Mouse (Mus musculus) neural tube, embryonic 15.5 days (tissue): ENCODE measurements around the gene Eif4e2. TPM values are rescaled to one million over a fixed set of nuclear protein-coding genes. Genes with fewer than 3 reads are reported as not detected.

Experiments
- ATAC-seq: fragments of 200-750 bp; cut with Nextera tagmentation; 2 replicates; pipeline ENCODE4 v1.8.0; 2017; ENCODE audit warnings: mild to moderate bottlenecking, moderate TSS enrichment, moderate library complexity; ENCODE audit not compliant: low FRiP score
- H3K27ac ChIP-seq: fragments of 300-500 bp; sonication (generic); replicated peaks from 2 replicates; pipeline ENCODE4 v1.5.1; 2015; ENCODE audit warnings: mild to moderate bottlenecking, inconsistent platforms
- H3K27me3 ChIP-seq: fragments of 300-500 bp; sonication (generic); replicated peaks from 2 replicates; pipeline ENCODE4 v1.6.1; 2015; ENCODE audit warnings: inconsistent platforms
- H3K36me3 ChIP-seq: fragments of 300-500 bp; sonication (generic); 2 replicates; pipeline ENCODE4 v1.6.1; 2015; ENCODE audit warnings: inconsistent platforms
- H3K4me1 ChIP-seq: fragments of 300-500 bp; sonication (generic); 2 replicates; pipeline ENCODE4 v1.6.1; 2015; ENCODE audit warnings: inconsistent platforms
- H3K4me2 ChIP-seq: fragments of 300-500 bp; sonication (generic); 2 replicates; pipeline ENCODE4 v1.6.1; 2015; ENCODE audit warnings: inconsistent platforms, mild to moderate bottlenecking, moderate library complexity
- H3K4me3 ChIP-seq: fragments of 300-500 bp; sonication (generic); replicated peaks from 2 replicates; pipeline ENCODE4 v1.5.1; 2015; ENCODE audit warnings: mild to moderate bottlenecking, inconsistent platforms
- H3K9ac ChIP-seq: fragments of 300-500 bp; sonication (generic); replicated peaks from 2 replicates; pipeline ENCODE4 v1.6.1; 2015; ENCODE audit warnings: mild to moderate bottlenecking, inconsistent platforms
- H3K9me3 ChIP-seq: fragments of 300-500 bp; sonication (generic); replicated peaks from 2 replicates; pipeline ENCODE4 v1.6.1; 2016; ENCODE audit warnings: inconsistent platforms
- WGBS: fragments of 180-500 bp; shearing (Covaris S2); methylation state at CpG from one replicate; pipeline ENCODE4 v1.1.7; 2015; ENCODE audit warnings: mixed read lengths; 5-methylcytosine and 5-hydroxymethylcytosine counted together
- polyA plus RNA-seq: library from polyadenylated mRNA; unstranded; fragments of >200 nt; fragmentation: Nextera tagmentation; extraction: Ambion mirVana; gene quantifications from 2 replicates; pipeline ENCODE4 v1.2.1, GENCODE M21; 2015

Gene Eif4e2
- 93.4 and 101 TPM in 2 replicates for polyA plus RNA-seq

DNA sequence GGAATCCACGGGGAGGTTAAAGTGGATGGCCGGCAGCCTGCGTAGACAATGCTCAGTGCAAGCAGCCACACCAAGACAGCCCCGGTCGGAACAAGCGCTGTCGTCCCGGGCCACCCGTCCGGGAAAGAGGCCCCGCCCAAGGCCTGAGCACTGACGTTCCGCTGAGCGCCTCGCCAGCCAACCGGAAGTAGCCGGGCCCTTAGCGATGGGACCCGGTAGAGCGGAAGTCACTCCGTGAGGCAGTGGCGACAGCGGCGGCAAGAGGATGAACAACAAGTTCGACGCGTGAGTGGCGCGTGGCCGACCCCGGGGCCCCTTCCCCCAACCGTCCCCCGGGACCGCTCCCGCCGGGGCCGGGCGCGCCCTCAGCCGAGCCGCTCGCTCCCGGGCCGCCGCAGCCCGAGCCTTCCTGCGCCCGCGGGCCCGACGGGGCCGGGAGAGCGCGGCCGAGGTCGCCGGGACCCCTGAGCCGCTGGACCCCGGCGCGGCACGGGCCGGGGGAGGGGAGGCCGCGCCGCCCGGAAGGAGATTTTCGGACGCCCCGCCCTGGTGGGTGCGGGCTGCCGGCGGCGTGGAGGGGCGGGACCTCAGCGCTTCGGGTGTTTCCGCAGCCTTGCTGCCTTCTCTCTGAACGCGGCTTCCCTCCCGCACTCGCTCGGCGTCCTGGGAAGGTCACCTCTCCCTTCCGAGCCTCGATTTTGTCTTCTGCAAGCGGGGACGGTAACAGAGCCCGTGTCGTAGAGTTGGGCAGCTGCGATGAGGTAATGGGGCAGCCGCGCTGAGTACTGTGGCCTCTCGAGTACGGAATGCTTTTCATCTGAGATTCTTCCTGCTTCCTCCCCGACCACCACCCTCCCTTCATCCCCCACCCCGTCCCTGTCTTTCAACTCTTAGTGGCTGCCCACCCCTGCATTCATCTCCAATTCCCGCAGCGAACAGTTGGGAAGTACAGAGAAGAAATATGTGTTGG, at the start of gene Eif4e2:
Eif4e2 (plus strand) TSS at position 180 of the 970 bp plus-strand sequence.
- H3K4me2 ChIP-seq = peak within 1 kb of the TSS; percentile 75
- peaks cover 45% of the 10 kb centered on the region for H3K4me1 ChIP-seq
- peak within 1 kb of the TSS; percentile 98 for H3K27ac ChIP-seq
- no peaks in the 10 kb centered on the region for H3K9me3 ChIP-seq
- peak; percentile 97 for ATAC-seq
- no peaks in the 10 kb centered on the region for H3K27me3 ChIP-seq
- peak within 1 kb of the TSS; percentile 97 for H3K9ac ChIP-seq
- peak within 1 kb of the TSS; percentile 92 for H3K4me3 ChIP-seq
- H3K36me3 ChIP-seq = 0 out of 2 replicates have a peak, but pooled peaks cover 2% of the 10 kb centered on the region
- WGBS = under 1% methylated on average over 85 of the region's 99 CpGs

DNA sequence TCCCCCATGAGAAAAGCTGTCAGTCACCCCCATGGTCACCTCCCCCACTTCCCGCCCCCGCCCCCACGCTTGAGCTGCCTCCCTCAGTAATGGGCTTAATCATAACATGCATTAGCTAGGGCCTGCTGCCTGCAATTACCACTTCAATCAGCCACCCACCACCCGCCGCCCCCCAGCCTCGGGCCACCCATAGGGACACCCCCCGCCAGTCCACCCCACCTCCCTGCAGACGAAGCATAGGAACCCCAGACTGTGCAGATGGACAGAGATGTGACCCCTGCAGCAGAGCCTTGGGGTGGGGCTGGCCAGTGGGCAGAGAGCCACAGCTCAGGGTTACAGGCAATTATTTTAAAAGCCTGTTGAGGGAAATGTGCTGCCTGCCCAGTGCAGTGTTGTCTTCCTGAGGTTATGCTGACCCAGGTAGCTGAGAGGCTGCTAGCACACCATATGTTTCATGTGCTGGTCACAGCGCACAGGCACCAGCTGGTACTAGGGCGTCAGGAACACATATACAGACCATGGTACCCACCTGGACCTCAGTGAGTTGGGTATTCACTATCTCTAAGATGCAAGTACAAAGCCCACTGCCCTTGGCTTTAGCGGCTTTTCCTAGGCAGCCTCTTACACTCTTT, 49.4 kb upstream of the Eif4e2 start:
- peak; percentile 52; the same call in 1 of the 2 replicates for ATAC-seq
- H3K36me3 ChIP-seq = no peaks in the 10 kb centered on the region
- no peak overlapping the region for H3K27ac ChIP-seq
- WGBS = 29% methylated on average over 11 of the region's 11 CpGs
- H3K27me3 ChIP-seq = peaks cover 22% of the 10 kb centered on the region
- H3K4me1 ChIP-seq = peaks cover 22% of the 10 kb centered on the region
- no peak overlapping the region for H3K4me2 ChIP-seq
- no peaks in the 10 kb centered on the region for H3K9me3 ChIP-seq
- no peak overlapping the region for H3K4me3 ChIP-seq
- no peak overlapping the region for H3K9ac ChIP-seq

DNA sequence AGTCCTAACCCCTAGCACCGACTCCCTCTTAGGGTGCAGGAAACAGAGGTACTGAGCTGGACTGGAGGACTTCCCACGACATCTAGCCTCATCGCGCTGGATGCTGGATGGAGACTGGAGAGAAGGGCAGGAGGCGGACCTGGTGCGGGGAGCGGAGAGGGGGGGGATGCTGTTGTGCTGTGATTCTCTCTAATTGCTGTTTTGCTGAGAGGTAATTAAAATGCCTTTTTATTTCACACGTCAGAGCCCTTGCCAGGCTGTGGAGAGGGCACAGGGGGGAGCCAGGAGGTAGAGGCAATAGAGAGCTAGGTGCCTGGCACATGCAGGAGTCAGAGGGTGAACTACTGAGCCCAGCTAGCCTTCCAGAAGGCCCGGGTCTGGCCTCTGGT, 48.9 kb upstream of the Eif4e2 start:
- ATAC-seq = no peak; the same call in 1 of the 2 replicates
- H3K36me3 ChIP-seq = no peaks in the 10 kb centered on the region
- no peaks in the 10 kb centered on the region for H3K9me3 ChIP-seq
- 29% methylated on average over 9 of the region's 9 CpGs for WGBS
- peaks cover 27% of the 10 kb centered on the region for H3K4me1 ChIP-seq
- no peak overlapping the region for H3K27ac ChIP-seq
- no peak overlapping the region for H3K9ac ChIP-seq
- no peak overlapping the region for H3K4me3 ChIP-seq
- H3K27me3 ChIP-seq = peaks cover 20% of the 10 kb centered on the region
- no peak overlapping the region for H3K4me2 ChIP-seq

DNA sequence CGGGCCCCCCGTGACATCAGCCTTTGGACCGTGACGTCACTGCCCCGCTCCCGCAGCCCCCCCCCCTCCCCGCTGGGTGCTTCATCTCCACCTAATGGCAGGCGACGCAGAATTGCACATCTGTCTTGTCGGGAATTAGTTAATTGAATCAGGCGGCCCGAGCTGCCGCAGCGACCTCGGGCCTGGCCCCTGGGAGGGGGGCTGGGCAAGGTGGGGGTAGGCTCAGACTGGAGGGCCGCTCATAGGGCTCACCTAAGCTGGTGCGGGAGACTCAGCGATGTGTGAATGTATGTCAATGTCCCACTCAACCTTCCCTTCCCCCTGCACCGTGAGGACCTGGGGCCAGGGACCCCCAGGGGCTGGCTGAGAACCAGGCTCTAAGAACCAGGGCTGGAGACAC, 43.3 kb upstream of the Eif4e2 start:
- Histone ChIP-seq H3K36me3 (no peaks in the 10 kb centered on the region), H3K27me3 (peaks cover 16% of the 10 kb centered on the region), H3K9ac (no peak overlapping the region), H3K4me1 (peaks cover 44% of the 10 kb centered on the region), H3K4me2 (peak overlapping the region; percentile 1; the same call in 1 of the 2 replicates), H3K9me3 (no peaks in the 10 kb centered on the region), H3K4me3 (no peak overlapping the region), H3K27ac (peak overlapping the region; percentile 60)
- WGBS = 7% methylated on average over 19 of the region's 19 CpGs
- peak; percentile 33 for ATAC-seq

DNA sequence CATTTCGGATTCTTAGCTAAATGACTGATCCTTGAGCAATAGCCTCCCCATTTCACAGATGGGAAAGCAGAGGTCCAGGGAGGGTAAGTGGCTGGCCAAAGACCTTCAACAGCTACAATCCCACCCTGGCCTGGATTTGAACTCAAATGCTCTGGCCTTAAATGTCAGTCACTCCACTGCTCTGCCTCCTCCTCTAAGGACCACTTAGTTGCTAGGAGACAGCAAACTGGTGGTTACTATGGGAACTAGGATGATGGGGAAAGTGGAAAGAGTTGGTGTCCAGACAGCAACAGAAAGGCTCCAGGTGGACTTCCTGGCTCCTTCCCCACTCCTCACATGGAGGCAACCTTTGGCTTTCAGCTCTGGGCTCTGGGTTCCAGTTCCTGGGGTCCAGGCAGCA, 42.4 kb upstream of the Eif4e2 start:
- WGBS = 86% methylated on average over 1 of the region's 1 CpGs
- Histone ChIP-seq H3K36me3 (no peaks in the 10 kb centered on the region), H3K4me2 (no peak overlapping the region), H3K27me3 (peaks cover 13% of the 10 kb centered on the region), H3K4me1 (peaks cover 53% of the 10 kb centered on the region), H3K27ac (no peak overlapping the region), H3K9me3 (no peaks in the 10 kb centered on the region), H3K4me3 (no peak overlapping the region), H3K9ac (no peak overlapping the region)
- no peak for ATAC-seq

DNA sequence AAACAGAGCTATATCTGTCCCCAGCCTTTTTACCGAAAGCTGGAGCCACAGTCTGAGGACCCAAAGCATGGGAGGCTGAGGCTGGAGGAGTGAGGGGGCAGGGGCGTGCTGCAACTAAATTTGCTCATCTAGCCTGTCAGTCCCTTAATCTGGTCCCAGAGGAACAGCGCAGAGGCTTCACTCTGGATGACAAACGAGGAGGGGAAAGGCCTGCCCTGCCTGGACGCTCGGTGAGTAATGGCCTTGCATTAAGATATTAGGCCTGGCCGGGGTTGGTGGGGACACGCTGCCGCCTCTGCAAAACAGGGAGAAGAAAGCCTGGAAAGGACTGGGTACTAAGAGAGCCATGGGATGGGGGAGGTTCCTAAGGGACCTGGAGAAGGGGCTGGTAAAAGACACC, 41.4 kb upstream of the Eif4e2 start:
- H3K4me3 ChIP-seq = no peak overlapping the region

DNA sequence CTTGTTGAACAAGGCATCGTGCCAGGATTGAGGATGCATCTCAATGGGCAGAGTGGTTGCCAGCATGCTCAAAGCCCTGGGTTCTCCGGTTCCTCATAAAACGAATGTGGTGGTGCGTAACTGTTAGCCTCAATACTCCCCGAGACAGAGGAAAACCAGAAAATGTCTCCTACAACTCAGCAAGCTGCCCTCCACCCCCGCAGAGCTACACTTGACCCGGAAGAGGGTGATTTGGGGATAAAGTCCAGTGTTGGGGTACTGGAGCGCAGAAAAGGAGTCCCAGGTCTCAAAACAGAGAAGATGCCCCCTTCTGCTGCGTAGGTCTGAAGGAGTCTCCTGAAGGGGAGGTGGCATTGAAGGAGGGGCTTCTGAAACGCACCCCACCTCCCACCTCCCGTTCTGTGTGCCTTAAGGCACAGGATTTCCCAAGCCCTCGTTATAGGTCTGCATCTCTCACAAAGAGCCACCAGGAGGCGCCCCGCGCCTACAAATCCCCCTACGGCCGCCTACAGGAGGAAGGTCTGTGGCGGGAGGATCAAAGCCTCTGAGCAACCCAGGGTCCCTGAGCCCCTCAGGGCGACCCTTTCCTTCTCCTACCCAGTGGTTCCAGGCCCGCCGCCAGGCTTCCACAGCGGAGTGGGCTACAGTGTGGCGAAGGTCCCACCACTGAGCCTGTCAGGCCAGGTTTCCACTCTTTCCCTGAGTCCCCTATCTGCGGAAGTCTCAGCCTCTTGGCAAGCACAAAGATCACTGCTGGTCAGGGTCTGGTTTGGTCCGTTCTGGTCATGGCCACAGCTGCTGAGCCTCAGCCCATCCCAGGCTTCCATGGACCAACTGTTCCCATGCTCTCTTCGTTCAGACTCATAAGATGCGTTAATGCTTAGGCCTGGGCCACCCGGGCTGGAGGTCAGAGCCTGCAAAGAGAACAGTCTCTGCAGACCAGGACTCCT, 39.4 kb upstream of the Eif4e2 start:
- Histone ChIP-seq H3K9ac (no peak overlapping the region), H3K4me2 (no peak overlapping the region), H3K4me1 (peaks cover 50% of the 10 kb centered on the region), H3K27ac (no peak overlapping the region), H3K9me3 (no peaks in the 10 kb centered on the region), H3K4me3 (no peak overlapping the region), H3K36me3 (no peaks in the 10 kb centered on the region), H3K27me3 (peaks cover 13% of the 10 kb centered on the region)
- no peak for ATAC-seq
- 22% methylated on average over 28 of the region's 28 CpGs for WGBS

More for the DNA sequence above, 41.4 kb upstream of the Eif4e2 start:
- no peak overlapping the region for H3K9ac ChIP-seq
- H3K4me1 ChIP-seq = peaks cover 57% of the 10 kb centered on the region
- no peaks in the 10 kb centered on the region for H3K9me3 ChIP-seq
- peaks cover 13% of the 10 kb centered on the region for H3K27me3 ChIP-seq
- H3K27ac ChIP-seq = no peak overlapping the region
- no peaks in the 10 kb centered on the region for H3K36me3 ChIP-seq
- WGBS = 32% methylated on average over 9 of the region's 9 CpGs
- H3K4me2 ChIP-seq = no peak overlapping the region
- ATAC-seq = no peak

DNA sequence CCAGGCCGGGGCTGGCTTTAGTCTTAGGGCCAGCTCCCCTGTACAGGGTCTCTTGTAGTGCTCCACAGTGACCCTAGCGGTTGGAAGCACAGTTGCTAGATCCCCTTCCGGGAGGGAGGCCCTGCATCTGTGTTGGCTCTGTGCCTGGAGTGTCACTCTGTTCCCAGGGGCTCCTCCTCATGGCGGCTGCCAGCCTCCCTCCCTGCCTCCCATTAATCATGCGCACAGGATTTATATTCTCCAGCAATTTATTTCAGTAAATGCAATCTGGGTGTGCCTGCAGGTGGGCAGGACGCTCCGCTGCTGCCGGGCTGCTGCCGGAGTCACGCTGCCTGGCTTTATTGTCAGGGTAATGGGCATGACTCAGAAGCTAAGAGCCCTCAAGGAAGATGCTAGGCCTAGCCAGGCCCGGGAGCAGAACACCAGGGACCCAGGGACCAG, 37.8 kb upstream of the Eif4e2 start:
- Histone ChIP-seq H3K9me3 (no peaks in the 10 kb centered on the region), H3K9ac (no peak overlapping the region), H3K36me3 (no peaks in the 10 kb centered on the region), H3K27me3 (peaks cover 14% of the 10 kb centered on the region), H3K4me2 (peak overlapping the region; percentile 31), H3K4me1 (peaks cover 34% of the 10 kb centered on the region), H3K27ac (no peak overlapping the region), H3K4me3 (no peak overlapping the region)
- peak; percentile 76 for ATAC-seq
- WGBS = 4% methylated on average over 11 of the region's 11 CpGs

DNA sequence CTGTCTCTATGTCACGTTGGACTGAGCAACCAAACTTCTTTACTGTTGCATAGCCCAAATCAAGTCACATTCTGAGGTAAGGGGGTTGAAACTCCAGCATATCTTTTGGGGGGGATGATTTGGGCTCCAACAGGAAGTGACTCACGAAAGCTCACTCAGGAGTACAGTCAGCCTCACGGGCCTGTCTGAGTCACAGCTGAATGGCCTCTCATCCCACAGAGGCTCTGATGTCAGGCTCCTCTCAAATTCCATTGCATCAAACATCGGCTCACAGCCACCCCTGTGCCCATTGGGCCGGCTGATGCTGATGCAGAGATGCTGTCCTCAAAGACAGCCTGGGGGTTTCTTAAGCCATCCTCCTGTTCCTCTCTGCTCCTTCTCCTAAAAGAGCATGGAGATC, 32.8 kb upstream of the Eif4e2 start:
- WGBS = 66% methylated on average over 5 of the region's 5 CpGs
- Histone ChIP-seq H3K27ac (no peak overlapping the region), H3K9me3 (no peaks in the 10 kb centered on the region), H3K9ac (no peak overlapping the region), H3K4me3 (no peak overlapping the region), H3K4me2 (no peak overlapping the region), H3K36me3 (no peaks in the 10 kb centered on the region), H3K27me3 (peaks cover 47% of the 10 kb centered on the region), H3K4me1 (peaks cover 23% of the 10 kb centered on the region)
- no peak for ATAC-seq

DNA sequence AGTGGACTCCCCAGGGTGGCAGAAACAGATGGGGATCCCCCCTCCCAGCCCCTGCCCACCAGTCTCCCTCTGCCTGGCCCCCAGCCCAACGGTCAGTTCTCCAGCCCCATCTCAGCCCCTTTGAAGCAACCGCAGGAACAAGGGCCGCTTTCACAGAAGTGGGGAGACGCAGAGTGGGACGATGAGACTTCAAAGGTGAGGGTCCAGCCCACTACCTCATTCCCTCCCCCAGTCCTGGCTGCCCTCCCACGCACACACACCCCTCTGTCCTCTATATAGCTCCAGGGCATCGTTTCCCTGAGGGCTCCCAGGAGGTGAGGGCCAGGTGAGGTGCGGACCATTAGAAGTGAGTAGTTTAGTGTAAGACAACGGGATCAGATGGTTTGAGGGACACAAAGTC, 30.7 kb upstream of the Eif4e2 start, which contains the start of gene Prss56:
Prss56 (plus strand) TSS at position 301 of the 400 bp plus-strand sequence.
- no peak for ATAC-seq

More for the DNA sequence above, 30.7 kb upstream of the Eif4e2 start, which contains the start of gene Prss56:
- H3K27me3 ChIP-seq = peaks cover 61% of the 10 kb centered on the region
- H3K4me2 ChIP-seq = no peak within 1 kb of the TSS
- 23% methylated on average over 9 of the region's 9 CpGs for WGBS
- peaks cover 25% of the 10 kb centered on the region for H3K4me1 ChIP-seq
- no peak within 1 kb of the TSS for H3K27ac ChIP-seq
- H3K4me3 ChIP-seq = no peak within 1 kb of the TSS
- no peak within 1 kb of the TSS for H3K9ac ChIP-seq
- no peaks in the 10 kb centered on the region for H3K9me3 ChIP-seq
- H3K36me3 ChIP-seq = no peaks in the 10 kb centered on the region
